Mouse (Mus musculus) megakaryocyte, embryonic 14.5 days (primary cell): ENCODE measurements around the gene Omd. TPM values are rescaled to one million over a fixed set of nuclear protein-coding genes. Genes with fewer than 3 reads are reported as not detected.

Source experiments
- H3K27me3 ChIP-seq: replicated peaks from 2 replicates; pipeline ENCODE3; 2012; ENCODE audit warnings: inconsistent platforms
- H3K36me3 ChIP-seq: replicated peaks from 2 replicates; pipeline ENCODE3; 2012; ENCODE audit warnings: low read length, inconsistent platforms, mixed read lengths
- H3K4me1 ChIP-seq: 2 replicates; pipeline ENCODE4 v1.6.1; 2012; ENCODE audit warnings: inconsistent platforms
- H3K4me3 ChIP-seq: replicated peaks from 2 replicates; pipeline ENCODE3; 2012; ENCODE audit warnings: moderate library complexity, mild to moderate bottlenecking, inconsistent platforms
- H3K9me3 ChIP-seq: 2 replicates; pipeline ENCODE4 v1.6.1; 2012; ENCODE audit warnings: inconsistent platforms
- FLI1 ChIP-seq: IDR thresholded peaks from 2 replicates; pipeline ENCODE4 v1.6.1; 2012; ENCODE audit warnings: low read length, inconsistent platforms, mixed read lengths
- GATA1 ChIP-seq: IDR thresholded peaks from 3 replicates; pipeline ENCODE4 v1.6.1; 2012; ENCODE audit warnings: mixed read lengths, low read length, inconsistent platforms, borderline replicate concordance
- polyA plus RNA-seq: library from polyadenylated mRNA; stranded (reverse); fragments of >175 nt; gene quantifications from 2 replicates; pipeline ENCODE4 v1.2.3, GENCODE M21; 2012; ENCODE audit warnings: low replicate concordance; ENCODE audit not compliant: insufficient read depth

Gene Omd
- polyA plus RNA-seq, 1 experiment: not detected

GRCm38 (mm10) chr13:49607714-49608113, 25.5 kb downstream of the Omd start, which contains the start of gene Ogn:
Gene Ogn, plus strand, starts transcription at chr13:49608046.
- H3K36me3 ChIP-seq: no peaks in the 10 kb centered on the region
- TF ChIP-seq FLI1 (no peak), GATA1 (no peak)
- no peaks in the 10 kb centered on the region for H3K27me3 ChIP-seq
- H3K9me3 ChIP-seq: no peaks in the 10 kb centered on the region
- H3K4me1 ChIP-seq: peaks cover 8% of the 10 kb centered on the region; the same call in 1 of the 2 replicates
- no peak within 1 kb of the TSS for H3K4me3 ChIP-seq

GRCm38 (mm10) chr13:49608589-49609322, 26.5 kb downstream of the Omd start:
- Histone ChIP-seq H3K4me1 (peaks cover 8% of the 10 kb centered on the region; the same call in 1 of the 2 replicates), H3K27me3 (no peaks in the 10 kb centered on the region), H3K4me3 (no peak overlapping the region), H3K9me3 (no peaks in the 10 kb centered on the region), H3K36me3 (no peaks in the 10 kb centered on the region)
- TF ChIP-seq GATA1 (no peak), FLI1 (no peak)

- TF ChIP-seq FLI1: no peak
- Histone ChIP-seq H3K36me3 (no peaks in the 10 kb centered on the region), H3K9me3 (no peaks in the 10 kb centered on the region), H3K4me3 (no peak overlapping the region), H3K4me1 (peaks cover 40% of the 10 kb centered on the region), H3K27me3 (no peaks in the 10 kb centered on the region)
These were observed 34.8 kb downstream of the Omd start for GRCm38 (mm10) chr13:49617021-49617420.

GRCm38 (mm10) chr13:49618365-49618764, 36.1 kb downstream of the Omd start:
- no peaks in the 10 kb centered on the region for H3K36me3 ChIP-seq
- no peaks in the 10 kb centered on the region for H3K9me3 ChIP-seq
- H3K4me3 ChIP-seq: no peak overlapping the region
- no peak for TF ChIP-seq FLI1
- no peak for TF ChIP-seq GATA1
- H3K27me3 ChIP-seq: no peaks in the 10 kb centered on the region
- H3K4me1 ChIP-seq: peaks cover 43% of the 10 kb centered on the region

- no peak for TF ChIP-seq FLI1
- no peak for TF ChIP-seq GATA1
These were observed 41.0 kb downstream of the Omd start for GRCm38 (mm10) chr13:49623216-49623615.

GRCm38 (mm10) chr13:49628167-49628566, 45.9 kb downstream of the Omd start:
- no peaks in the 10 kb centered on the region for H3K9me3 ChIP-seq
- peaks cover 42% of the 10 kb centered on the region for H3K4me1 ChIP-seq

More at GRCm38 (mm10) chr13:49623216-49623615, 41.0 kb downstream of the Omd start:
- no peaks in the 10 kb centered on the region for H3K36me3 ChIP-seq
- no peaks in the 10 kb centered on the region for H3K9me3 ChIP-seq
- no peaks in the 10 kb centered on the region for H3K27me3 ChIP-seq
- peaks cover 44% of the 10 kb centered on the region for H3K4me1 ChIP-seq
- no peak overlapping the region for H3K4me3 ChIP-seq

GRCm38 (mm10) chr13:49629076-49629475, 46.8 kb downstream of the Omd start:
- H3K9me3 ChIP-seq: no peaks in the 10 kb centered on the region
- no peak for TF ChIP-seq GATA1
- TF ChIP-seq FLI1: no peak
- H3K36me3 ChIP-seq: peaks cover 11% of the 10 kb centered on the region
- H3K4me3 ChIP-seq: no peak overlapping the region
- peaks cover 40% of the 10 kb centered on the region for H3K4me1 ChIP-seq
- H3K27me3 ChIP-seq: no peaks in the 10 kb centered on the region

More at GRCm38 (mm10) chr13:49628167-49628566, 45.9 kb downstream of the Omd start:
- no peaks in the 10 kb centered on the region for H3K27me3 ChIP-seq
- TF ChIP-seq FLI1 (no peak), GATA1 (no peak)
- no peak overlapping the region for H3K4me3 ChIP-seq
- peaks cover 11% of the 10 kb centered on the region for H3K36me3 ChIP-seq

- no peaks in the 10 kb centered on the region for H3K27me3 ChIP-seq
- H3K9me3 ChIP-seq: no peaks in the 10 kb centered on the region
- no peak overlapping the region for H3K4me3 ChIP-seq
- peaks cover 66% of the 10 kb centered on the region for H3K4me1 ChIP-seq
- peaks cover 19% of the 10 kb centered on the region for H3K36me3 ChIP-seq
- TF ChIP-seq GATA1: no peak
- TF ChIP-seq FLI1: no peak
These were observed 57.7 kb downstream of the Omd start for GRCm38 (mm10) chr13:49639965-49640364.

Other genes with a start within 250 kb of the Omd start
- gene Bicd2, start 240.9 kb upstream of the Omd start, polyA plus RNA-seq: 21.2 and 22.5 TPM in 2 replicates
- gene Ippk, start 161.2 kb upstream of the Omd start, polyA plus RNA-seq: 1.4 TPM in 1 of 2 replicates, not detected in the other
- gene Tes3-ps, start 89.1 kb upstream of the Omd start, polyA plus RNA-seq: not detected in 2 replicates
- not detected in 2 replicates for gene Ecm2, start 77.7 kb upstream of the Omd start, polyA plus RNA-seq
- gene Aspn, start 38.0 kb upstream of the Omd start, polyA plus RNA-seq: not detected in 2 replicates
- not detected in 2 replicates for gene Ogn, start 25.6 kb downstream of the Omd start, polyA plus RNA-seq
- 1.8 TPM in 1 of 2 replicates, not detected in the other for gene Cenpp, start 70.3 kb downstream of the Omd start, polyA plus RNA-seq
- gene Nol8, start 70.6 kb downstream of the Omd start, polyA plus RNA-seq: 0.41 and 1.3 TPM in 2 replicates
- gene Iars, start 99.6 kb downstream of the Omd start, polyA plus RNA-seq: 15.1 and 23.6 TPM in 2 replicates
- gene Gm30302, start 216.5 kb downstream of the Omd start, polyA plus RNA-seq: not detected in 2 replicates